Mouse (Mus musculus) embryo, embryonic 10.5 days (tissue): ENCODE results near the gene Brsk1.

Source experiments
- DNase-seq: peaks from one replicate; pipeline ENCODE4 v3.0.0-alpha.2; 2015; ENCODE audit warnings: low spot score

Brsk1 gene

GRCm38 (mm10) chr7:4739544-4740275, 49.3 kb downstream of the Brsk1 start, which contains the start of gene Kmt5c:
Gene Kmt5c, plus strand, starts transcription at chr7:4740115.
- peak; percentile 100 for DNase-seq

- peak; percentile 50 for DNase-seq
These were observed 49.9 kb downstream of the Brsk1 start for GRCm38 (mm10) chr7:4740309-4740727.

- peak; percentile 72 for DNase-seq
These were observed 50.7 kb downstream of the Brsk1 start for GRCm38 (mm10) chr7:4741151-4741550.

GRCm38 (mm10) chr7:4741672-4742481, 51.5 kb downstream of the Brsk1 start:
- DNase-seq: no peak

DNA sequence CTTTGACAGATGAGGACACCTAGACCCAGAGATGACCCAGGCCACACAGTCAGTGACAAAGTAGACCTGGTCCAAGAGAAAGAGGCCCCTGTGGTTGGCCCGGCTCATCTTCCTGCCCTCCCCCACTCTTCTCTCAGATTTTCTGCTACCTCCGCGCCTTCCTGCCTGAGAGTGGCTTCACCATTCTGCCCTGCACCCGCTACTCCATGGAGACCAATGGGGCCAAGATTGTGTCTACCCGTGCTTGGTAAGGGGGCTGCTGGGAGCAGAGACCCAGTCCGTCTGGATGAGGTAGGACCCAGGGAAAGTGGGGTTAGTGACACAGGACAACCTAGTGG, 52.0 kb downstream of the Brsk1 start:
- no peak for DNase-seq

DNA sequence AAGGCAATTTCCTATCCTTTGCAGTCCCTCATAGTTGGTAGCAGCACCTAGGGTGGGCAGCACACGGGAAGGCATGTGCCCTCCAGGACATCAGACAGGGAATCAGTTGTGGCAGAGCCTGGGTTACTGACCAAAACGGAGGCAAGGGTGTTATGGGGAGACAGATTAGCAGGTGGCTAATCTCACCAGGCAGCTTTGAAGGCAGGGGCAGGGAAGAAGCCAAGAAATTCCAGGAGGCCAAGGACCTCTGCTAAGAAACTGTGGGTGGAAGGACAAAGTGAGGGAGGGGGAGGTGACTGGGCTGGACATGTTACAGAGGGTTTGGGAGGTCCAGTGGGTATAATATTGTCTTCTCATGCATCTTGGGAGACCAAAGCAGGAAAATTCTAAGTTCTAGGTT, 53.0 kb downstream of the Brsk1 start:
- DNase-seq: no peak

GRCm38 (mm10) chr7:4744886-4745285, 54.5 kb downstream of the Brsk1 start:
- DNase-seq: no peak

GRCm38 (mm10) chr7:4746326-4746980, 56.0 kb downstream of the Brsk1 start:
- no peak for DNase-seq

- DNase-seq: no peak
These were observed 56.9 kb downstream of the Brsk1 start for GRCm38 (mm10) chr7:4747156-4747899.

DNA sequence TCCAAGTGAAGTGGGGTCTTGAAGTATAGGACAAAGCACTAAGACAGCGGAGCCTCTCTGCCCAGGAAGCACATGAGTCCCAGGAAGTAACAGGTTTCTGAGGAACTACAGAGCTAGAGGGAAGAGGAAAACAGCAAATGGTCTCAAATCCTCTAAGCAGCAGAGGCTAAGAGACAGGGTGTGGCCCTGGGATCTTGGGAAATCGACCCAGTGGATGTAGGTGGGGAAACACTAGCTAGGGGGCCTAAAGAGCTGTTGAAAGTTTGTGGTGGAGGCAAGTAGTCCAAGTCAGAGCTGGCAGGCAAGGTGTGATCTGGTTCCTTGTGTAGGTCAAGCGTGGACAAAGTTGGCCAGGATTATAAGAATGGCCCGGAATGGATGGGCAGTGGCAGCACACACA, 57.9 kb downstream of the Brsk1 start:
- no peak for DNase-seq

DNA sequence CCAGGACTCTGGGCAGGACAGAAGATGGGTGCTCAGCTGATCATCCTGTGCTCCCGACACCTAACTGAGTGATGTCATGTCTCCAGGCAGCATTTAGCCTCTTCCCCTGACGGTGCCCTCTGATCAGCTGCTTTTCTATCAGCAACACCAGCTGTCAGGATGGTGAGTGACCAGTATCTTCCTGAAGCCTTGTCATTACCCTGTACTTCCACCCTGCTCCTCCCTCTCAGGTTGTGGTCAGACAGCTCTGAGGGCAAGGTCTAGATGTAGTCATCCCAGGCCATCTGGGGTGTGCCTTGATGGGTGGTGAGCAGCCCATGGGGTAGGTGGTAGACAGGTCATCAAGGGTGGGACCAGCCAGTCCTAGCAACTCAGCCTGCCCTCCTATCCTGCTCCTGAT, 58.8 kb downstream of the Brsk1 start:
- no peak for DNase-seq

DNA sequence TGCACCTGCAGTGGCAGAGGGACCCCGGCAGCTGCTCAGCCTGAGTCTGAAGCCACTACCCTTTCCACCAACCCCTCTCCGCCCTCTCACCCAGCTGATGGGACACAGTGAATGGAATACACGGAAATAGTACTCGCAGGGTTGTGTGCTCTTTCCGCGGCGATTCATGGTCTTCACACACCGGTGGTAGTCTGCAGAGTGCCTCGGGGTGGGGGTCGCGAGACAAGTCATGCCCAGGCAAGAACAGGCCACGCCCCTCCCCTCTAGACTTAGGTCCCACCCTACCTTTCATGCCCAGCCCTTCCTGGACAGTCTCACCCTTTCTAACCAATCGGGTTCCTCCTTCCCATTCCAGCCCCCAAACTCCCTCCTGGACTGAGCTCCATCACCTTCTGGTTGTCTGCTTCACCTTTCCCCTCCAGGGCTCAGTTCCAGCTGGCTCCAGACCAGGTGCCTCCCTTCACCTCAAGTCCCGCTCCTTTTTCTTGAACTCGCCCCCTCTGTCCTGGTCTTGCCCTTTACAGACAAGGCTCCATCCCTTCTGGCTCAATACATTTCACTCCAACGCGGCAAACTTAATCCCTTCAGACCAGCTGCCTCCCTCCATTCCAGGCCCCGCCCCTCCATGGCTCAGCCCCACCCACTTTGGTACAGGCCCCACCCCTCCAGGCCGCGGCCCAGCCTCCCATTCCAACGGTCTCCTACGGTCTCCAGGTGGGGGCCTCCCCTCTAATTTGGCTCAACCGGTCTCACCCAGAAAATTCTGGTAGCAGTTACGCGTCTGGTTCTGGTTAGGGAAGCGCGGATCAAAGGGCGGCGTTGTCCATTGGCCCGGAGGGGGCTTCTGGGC, 61.8 kb downstream of the Brsk1 start:
- DNase-seq: peak; percentile 70

- peak; percentile 96 for DNase-seq
These were observed 62.6 kb downstream of the Brsk1 start, which contains the start of gene Cox6b2 for GRCm38 (mm10) chr7:4752821-4753570. Gene Cox6b2, minus strand, starts transcription at chr7:4753094.

- no peak for DNase-seq
These were observed 69.3 kb downstream of the Brsk1 start for GRCm38 (mm10) chr7:4759670-4760069.

DNA sequence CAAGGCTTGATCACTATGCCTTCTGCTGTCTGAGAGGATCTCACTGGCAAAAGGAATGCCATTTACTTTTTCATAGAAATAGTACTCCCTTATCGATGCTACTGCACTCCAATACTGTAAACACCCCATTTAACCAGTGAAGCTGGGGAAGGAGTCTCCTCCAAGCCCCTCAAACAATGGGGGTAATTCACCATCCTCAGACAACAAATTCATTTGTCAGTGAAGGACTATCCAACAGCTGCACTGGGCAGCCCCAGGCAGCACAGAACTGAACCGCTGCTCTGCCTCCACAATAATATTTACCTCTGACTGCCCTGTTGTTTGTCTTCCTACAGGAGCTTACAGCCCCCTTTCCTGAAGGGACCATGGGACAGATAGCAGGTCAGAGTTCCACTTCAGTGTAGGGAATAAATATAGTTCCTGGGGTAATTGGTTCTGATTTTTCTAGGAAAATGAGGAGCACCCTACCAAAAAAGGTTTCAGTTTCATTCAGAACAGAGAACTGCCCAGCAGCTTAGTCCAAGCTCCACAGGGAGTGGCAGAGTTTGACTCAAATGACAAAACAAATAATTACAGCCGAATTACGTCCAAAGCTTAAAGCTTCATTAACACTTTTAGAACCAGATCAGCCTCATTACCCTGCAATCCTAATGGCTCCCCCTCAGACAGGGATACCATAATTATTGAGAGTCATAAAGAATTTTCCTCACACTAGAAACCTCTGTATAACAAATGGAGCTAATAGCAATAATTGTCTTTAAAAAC, 74.7 kb downstream of the Brsk1 start:
- DNase-seq: no peak
